Mouse (Mus musculus) heart, embryonic 11.5 days (tissue): ENCODE results near the gene Olfr796. TPM values are rescaled to one million over a fixed set of nuclear protein-coding genes. Genes with fewer than 3 reads are reported as not detected.

Source experiments
- microRNA-seq: library from miRNA; unstranded; fragments of <30 nt; microRNA quantifications from one replicate; pipeline ENCODE4, GENCODE M21; 2016; ENCODE audit warnings: borderline number of aligned reads
- polyA plus RNA-seq: library from polyadenylated mRNA; unstranded; fragments of >200 nt; fragmentation: Nextera tagmentation; extraction: Ambion mirVana; gene quantifications from 2 replicates; pipeline ENCODE4 v1.2.1, GENCODE M21; 2014

The Olfr796 gene
- polyA plus RNA-seq, 1 experiment from 2014 or later = not detected

Small RNA genes within 50 kb of the gene (microRNA-seq; reads per million reads assigned to microRNA genes)
- gene Gm23252 = not detected

Other genes with a start within 250 kb of the Olfr796 start
- not detected in 2 replicates for gene Olfr784, start 228.5 kb downstream of the Olfr796 start, polyA plus RNA-seq
- not detected in 2 replicates for gene Olfr785, start 207.1 kb downstream of the Olfr796 start, polyA plus RNA-seq
- not detected in 2 replicates for gene Olfr786, start 185.3 kb downstream of the Olfr796 start, polyA plus RNA-seq
- gene Olfr787, start 150.7 kb downstream of the Olfr796 start, polyA plus RNA-seq = not detected in 2 replicates
- gene Olfr788, start 141.6 kb downstream of the Olfr796 start, polyA plus RNA-seq = not detected in 2 replicates
- not detected in 2 replicates for gene Olfr789, start 127.8 kb downstream of the Olfr796 start, polyA plus RNA-seq
- gene Olfr790, start 114.1 kb downstream of the Olfr796 start, polyA plus RNA-seq = not detected in 2 replicates
- not detected in 2 replicates for gene Olfr791, start 90.8 kb downstream of the Olfr796 start, polyA plus RNA-seq
- not detected in 2 replicates for gene Olfr792, start 73.4 kb downstream of the Olfr796 start, polyA plus RNA-seq
- gene Olfr794, start 44.9 kb downstream of the Olfr796 start, polyA plus RNA-seq = not detected in 2 replicates
- gene Olfr798, start 15.4 kb upstream of the Olfr796 start, polyA plus RNA-seq = not detected in 2 replicates
- not detected in 2 replicates for gene Olfr799, start 24.9 kb upstream of the Olfr796 start, polyA plus RNA-seq
- not detected in 2 replicates for gene Olfr800, start 45.1 kb upstream of the Olfr796 start, polyA plus RNA-seq
- not detected in 2 replicates for gene Olfr801, start 61.3 kb upstream of the Olfr796 start, polyA plus RNA-seq
- gene Olfr802, start 75.6 kb upstream of the Olfr796 start, polyA plus RNA-seq = 0.03 TPM in 1 of 2 replicates, not detected in the other
- gene Olfr803, start 81.7 kb upstream of the Olfr796 start, polyA plus RNA-seq = not detected in 2 replicates
- gene Olfr804, start 90.6 kb upstream of the Olfr796 start, polyA plus RNA-seq = not detected in 2 replicates
- gene Olfr805, start 116.8 kb upstream of the Olfr796 start, polyA plus RNA-seq = not detected in 2 replicates
- not detected in 2 replicates for gene Olfr806, start 129.4 kb upstream of the Olfr796 start, polyA plus RNA-seq
- gene Olfr807, start 145.2 kb upstream of the Olfr796 start, polyA plus RNA-seq = not detected in 2 replicates
- not detected in 2 replicates for gene Olfr808, start 152.9 kb upstream of the Olfr796 start, polyA plus RNA-seq
- not detected in 2 replicates for gene Olfr809, start 162.1 kb upstream of the Olfr796 start, polyA plus RNA-seq
- gene Olfr810, start 182.3 kb upstream of the Olfr796 start, polyA plus RNA-seq = not detected in 2 replicates
- not detected in 2 replicates for gene Olfr811, start 191.8 kb upstream of the Olfr796 start, polyA plus RNA-seq
- not detected in 2 replicates for gene Olfr812, start 233.5 kb upstream of the Olfr796 start, polyA plus RNA-seq
- gene Olfr813, start 242.8 kb upstream of the Olfr796 start, polyA plus RNA-seq = not detected in 2 replicates